Mouse (Mus musculus) erythroblast, adult 5-6 weeks (primary cell): Measurements from ENCODE around the gene Dmxl2. TPM values are rescaled to one million over a fixed set of nuclear protein-coding genes. Genes with fewer than 3 reads are reported as not detected.

ENCODE experiments used
- ATAC-seq: replicated peaks from 2 replicates; pipeline ENCODE4 v1.8.0; 2016; ENCODE audit warnings: moderate number of reproducible peaks, mild to moderate bottlenecking, moderate TSS enrichment, inconsistent platforms; ENCODE audit not compliant: poor library complexity, low FRiP score, severe bottlenecking
- total RNA-seq, 2 experiments: library from RNA; stranded (forward) in 1 of 2; stranded (reverse) in 1 of 2; fragments of 150-400 nt in 1 of 2; fragments of 200-764, 138-1000 nt in 1 of 2; gene quantifications; 2 replicates each; pipeline versions ENCODE4 v1.2.3 to v1.2.4; 2015 to 2017; ENCODE audit warnings: low replicate concordance in 2 of 2

The Dmxl2 gene
- total RNA-seq, 2 experiments from 2014 or later = 5.9 to 7.1 TPM

DNA sequence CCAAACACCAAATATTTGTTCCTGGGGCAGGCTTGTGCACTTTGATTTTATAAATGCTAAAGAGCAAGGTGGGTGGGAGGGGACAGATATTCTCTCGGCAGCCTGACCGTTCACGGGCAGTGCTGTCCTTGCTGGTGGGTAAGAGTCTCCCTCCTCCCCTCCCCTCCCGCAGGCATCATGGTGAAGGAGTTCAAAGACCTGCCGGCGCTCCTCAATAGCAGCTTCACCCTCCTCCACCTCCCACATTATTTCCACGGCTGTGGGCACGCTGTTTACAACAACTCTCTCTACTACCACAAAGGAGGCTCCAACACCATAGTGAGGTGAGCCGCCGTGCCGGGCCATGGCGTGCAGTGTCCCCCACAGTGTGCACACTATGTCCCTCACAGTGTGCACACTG is 165.8 kb downstream of the Dmxl2 start:
- no peak for ATAC-seq

DNA sequence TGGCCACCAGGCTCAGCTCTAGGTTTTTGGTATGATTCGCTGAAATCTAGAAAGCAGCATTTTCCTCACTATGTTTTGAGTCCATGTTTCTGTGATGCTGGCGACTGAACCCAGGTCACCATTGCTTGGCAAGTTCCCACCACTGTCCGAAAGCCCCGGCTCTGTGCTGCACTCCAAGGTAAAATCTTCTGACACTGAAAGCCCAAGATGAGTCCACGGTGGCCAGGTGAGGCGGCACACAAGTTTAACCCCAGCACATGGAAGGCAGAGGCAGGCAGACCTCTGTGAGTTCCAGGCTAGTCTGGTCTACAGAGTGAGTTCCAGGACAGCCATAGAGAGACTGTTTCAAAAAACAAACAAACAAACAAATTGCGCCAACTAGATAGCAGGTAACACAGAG is 172.2 kb downstream of the Dmxl2 start:
- ATAC-seq = no peak

DNA sequence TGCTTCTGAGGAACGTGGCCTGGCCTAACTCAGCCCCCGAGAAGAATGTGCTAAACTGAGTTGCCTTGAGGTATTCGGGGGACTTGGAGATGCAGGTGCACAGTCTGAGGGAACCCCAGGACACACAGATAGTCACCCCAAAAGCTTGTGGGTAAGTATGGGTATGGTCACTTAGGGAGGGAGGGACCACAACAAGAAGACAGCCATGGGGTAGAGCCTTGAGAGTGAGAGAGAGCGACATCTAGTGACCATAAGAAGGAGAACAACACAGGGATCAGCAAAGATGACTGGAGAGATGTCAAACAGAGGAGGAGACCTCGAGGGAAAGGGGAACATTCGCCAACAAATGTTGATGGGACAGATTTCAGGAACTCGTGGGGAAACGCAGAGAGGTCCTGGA is 178.0 kb downstream of the Dmxl2 start:
- no peak for ATAC-seq

DNA sequence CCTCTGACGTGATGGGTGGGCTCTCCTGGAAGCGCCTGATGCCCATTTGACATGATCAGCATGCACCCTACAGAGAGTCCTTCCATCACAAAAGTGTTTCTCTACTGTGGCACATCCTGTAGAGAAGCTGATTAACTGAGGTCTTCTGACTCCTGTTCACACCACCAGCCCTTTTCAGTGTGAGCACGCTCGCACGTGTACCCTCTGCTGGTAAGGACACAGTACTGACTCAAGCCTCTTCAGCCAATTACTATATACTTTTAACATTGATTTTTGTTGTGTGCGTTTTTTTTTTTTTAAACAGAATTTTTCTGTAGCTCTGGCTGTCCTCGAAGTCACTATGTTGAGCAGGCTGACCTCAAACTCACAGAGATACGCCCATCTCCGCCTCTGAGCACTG is 185.1 kb downstream of the Dmxl2 start:
- ATAC-seq = no peak

Other genes with a start within 250 kb of the Dmxl2 start
- gene Cyp19a1, start 233.5 kb downstream of the Dmxl2 start, total RNA-seq (2015; ENCODE audit: low replicate concordance) = not detected in 2 replicates
- not detected in 2 replicates for gene Cyp19a1, start 233.5 kb downstream of the Dmxl2 start, total RNA-seq (2017; ENCODE audit: low replicate concordance)
- gene Gldn, start 215.1 kb downstream of the Dmxl2 start, total RNA-seq (2015; ENCODE audit: low replicate concordance) = 0.42 TPM in 1 of 2 replicates, not detected in the other
- not detected in 2 replicates for gene Gldn, start 215.1 kb downstream of the Dmxl2 start, total RNA-seq (2017; ENCODE audit: low replicate concordance)
- not detected in 2 replicates for gene Sh2d7, start 37.4 kb upstream of the Dmxl2 start, total RNA-seq (2015; ENCODE audit: low replicate concordance)
- gene Sh2d7, start 37.4 kb upstream of the Dmxl2 start, total RNA-seq (2017; ENCODE audit: low replicate concordance) = not detected in 2 replicates
- 2.5 and 4.6 TPM in 2 replicates for gene Cib2, start 58.6 kb upstream of the Dmxl2 start, total RNA-seq (2015; ENCODE audit: low replicate concordance)
- gene Cib2, start 58.6 kb upstream of the Dmxl2 start, total RNA-seq (2017; ENCODE audit: low replicate concordance) = 1.2 and 2.1 TPM in 2 replicates
- 19.6 and 33.4 TPM in 2 replicates for gene Idh3a, start 84.7 kb upstream of the Dmxl2 start, total RNA-seq (2015; ENCODE audit: low replicate concordance)
- 12.0 and 16.0 TPM in 2 replicates for gene Idh3a, start 84.7 kb upstream of the Dmxl2 start, total RNA-seq (2017; ENCODE audit: low replicate concordance)
- not detected in 2 replicates for gene Acsbg1, start 160.2 kb upstream of the Dmxl2 start, total RNA-seq (2015; ENCODE audit: low replicate concordance)
- not detected in 2 replicates for gene Acsbg1, start 160.2 kb upstream of the Dmxl2 start, total RNA-seq (2017; ENCODE audit: low replicate concordance)
- gene Dnaja4, start 197.2 kb upstream of the Dmxl2 start, total RNA-seq (2015; ENCODE audit: low replicate concordance) = 82.2 and 100 TPM in 2 replicates
- gene Dnaja4, start 197.2 kb upstream of the Dmxl2 start, total RNA-seq (2017; ENCODE audit: low replicate concordance) = 142 and 162 TPM in 2 replicates
- 22.8 and 49.2 TPM in 2 replicates for gene Wdr61, start 232.9 kb upstream of the Dmxl2 start, total RNA-seq (2015; ENCODE audit: low replicate concordance)
- 18.7 and 22.6 TPM in 2 replicates for gene Wdr61, start 232.9 kb upstream of the Dmxl2 start, total RNA-seq (2017; ENCODE audit: low replicate concordance)